Mouse (Mus musculus) liver, postnatal 0 days (tissue): ENCODE measurements at regions not wholly inside any gene's neighbourhood (a gene's known extent, or its start where the extent isn't known, plus 50 kb on each side); places are given as distances from the start of the nearest gene placed in this dataset.

Experiments used
- CTCF ChIP-seq: sonication (generic); IDR thresholded peaks from 2 replicates; pipeline ENCODE4 v1.5.1; 2016; ENCODE audit warnings: antibody characterized with exemption, low read depth
- EP300 ChIP-seq: IDR thresholded peaks from 2 replicates; pipeline ENCODE4 v1.6.1; 2016; ENCODE audit warnings: antibody characterized with exemption, low read depth, mild to moderate bottlenecking

GRCm38 (mm10) chr16:55611172-55611571 is 227.5 kb downstream of the Nfkbiz start:
- TF ChIP-seq CTCF = no peak
- TF ChIP-seq EP300 = no peak
